Mouse (Mus musculus): ENCODE measurements around the gene Rasgrf2. TPM values are rescaled to one million over a fixed set of nuclear protein-coding genes. Genes with fewer than 3 reads are reported as not detected.

Gene Rasgrf2
- polyA plus RNA-seq, 1 experiment from 2014 or later: 1.4 TPM

- Histone ChIP-seq H3K27me3 (no peaks in the 10 kb centered on the region), H3K4me3 (no peak overlapping the region), H3K9ac (no peak overlapping the region), H3K27ac (replicated peaks) (no peak overlapping the region), H3K36me3 (no peaks in the 10 kb centered on the region), H3K9me3 (no peaks in the 10 kb centered on the region), H3K4me1 (replicated peaks) (no peaks in the 10 kb centered on the region), H3K4me2 (no peak overlapping the region)
- no peak for ATAC-seq (ENCODE audit: low read depth)
- WGBS: 79% methylated on average over 4 of the region's 4 CpGs
Measured at GRCm38 (mm10) chr13:91928605-91929389, 202.7 kb downstream of the Rasgrf2 start.

- peaks cover 4% of the 10 kb centered on the region; the same call in 1 of the 2 replicates for H3K4me1 ChIP-seq (replicated peaks)
- no peak overlapping the region for H3K4me3 ChIP-seq
- no peaks in the 10 kb centered on the region for H3K27me3 ChIP-seq
- H3K9me3 ChIP-seq: no peaks in the 10 kb centered on the region
- H3K27ac ChIP-seq (replicated peaks): no peak overlapping the region
- H3K4me2 ChIP-seq: no peak overlapping the region
- no peak overlapping the region for H3K9ac ChIP-seq
- 81% methylated on average over 3 of the region's 3 CpGs for WGBS
- ATAC-seq (ENCODE audit: low read depth): no peak
- no peaks in the 10 kb centered on the region for H3K36me3 ChIP-seq
Measured at GRCm38 (mm10) chr13:91921010-91921409, 210.4 kb downstream of the Rasgrf2 start.

- Histone ChIP-seq H3K27ac (replicated peaks) (no peak overlapping the region), H3K4me1 (replicated peaks) (peaks cover 16% of the 10 kb centered on the region), H3K4me2 (no peak overlapping the region), H3K4me3 (no peak overlapping the region), H3K36me3 (no peaks in the 10 kb centered on the region), H3K27me3 (no peaks in the 10 kb centered on the region), H3K9ac (no peak overlapping the region), H3K9me3 (no peaks in the 10 kb centered on the region)
- no peak for ATAC-seq (ENCODE audit: low read depth)
- WGBS: 90% methylated on average over 5 of the region's 5 CpGs
Measured at GRCm38 (mm10) chr13:91918764-91919163, 212.7 kb downstream of the Rasgrf2 start.

- no peak overlapping the region for H3K27ac ChIP-seq (replicated peaks)
- H3K9ac ChIP-seq: no peak overlapping the region
- H3K9me3 ChIP-seq: no peaks in the 10 kb centered on the region
- H3K4me1 ChIP-seq (replicated peaks): peaks cover 16% of the 10 kb centered on the region
- H3K36me3 ChIP-seq: no peaks in the 10 kb centered on the region
- no peak overlapping the region for H3K4me3 ChIP-seq
- no peaks in the 10 kb centered on the region for H3K27me3 ChIP-seq
- no peak for ATAC-seq (ENCODE audit: low read depth)
- no peak overlapping the region for H3K4me2 ChIP-seq
- WGBS: 80% methylated on average over 2 of the region's 2 CpGs
Measured at GRCm38 (mm10) chr13:91917835-91918234, 213.6 kb downstream of the Rasgrf2 start.

- peak; percentile 61; the same call in 1 of the 2 replicates for ATAC-seq (ENCODE audit: low read depth)
- H3K4me2 ChIP-seq: no peak overlapping the region
Measured at GRCm38 (mm10) chr13:91916308-91916707, 215.1 kb downstream of the Rasgrf2 start.

GRCm38 (mm10) chr13:91915582-91916239 lies 215.7 kb downstream of the Rasgrf2 start:
- Histone ChIP-seq H3K4me1 (replicated peaks) (peaks cover 16% of the 10 kb centered on the region), H3K27ac (replicated peaks) (no peak overlapping the region), H3K4me2 (peak overlapping the region; percentile 4; the same call in 1 of the 2 replicates), H3K9me3 (no peaks in the 10 kb centered on the region), H3K27me3 (no peaks in the 10 kb centered on the region), H3K36me3 (no peaks in the 10 kb centered on the region), H3K9ac (no peak overlapping the region), H3K4me3 (no peak overlapping the region)
- ATAC-seq (ENCODE audit: low read depth): peak; percentile 75
- WGBS: 62% methylated on average over 6 of the region's 6 CpGs

More at GRCm38 (mm10) chr13:91916308-91916707, 215.1 kb downstream of the Rasgrf2 start:
- Histone ChIP-seq H3K27ac (replicated peaks) (no peak overlapping the region), H3K36me3 (no peaks in the 10 kb centered on the region), H3K27me3 (no peaks in the 10 kb centered on the region), H3K9me3 (no peaks in the 10 kb centered on the region), H3K9ac (no peak overlapping the region), H3K4me1 (replicated peaks) (peaks cover 16% of the 10 kb centered on the region), H3K4me3 (no peak overlapping the region)
- 78% methylated on average over 5 of the region's 5 CpGs for WGBS

GRCm38 (mm10) chr13:91915192-91915581 lies 216.3 kb downstream of the Rasgrf2 start:
- Histone ChIP-seq H3K4me1 (replicated peaks) (peaks cover 16% of the 10 kb centered on the region), H3K27me3 (no peaks in the 10 kb centered on the region), H3K9me3 (no peaks in the 10 kb centered on the region), H3K4me3 (no peak overlapping the region), H3K27ac (replicated peaks) (no peak overlapping the region), H3K9ac (no peak overlapping the region), H3K4me2 (peak overlapping the region; percentile 4; the same call in 1 of the 2 replicates), H3K36me3 (no peaks in the 10 kb centered on the region)
- WGBS: 9% methylated on average over 4 of the region's 4 CpGs
- ATAC-seq (ENCODE audit: low read depth): no peak

- no peak for ATAC-seq (ENCODE audit: low read depth)
- no peak overlapping the region for H3K4me2 ChIP-seq
- H3K36me3 ChIP-seq: no peaks in the 10 kb centered on the region
- no peaks in the 10 kb centered on the region for H3K9me3 ChIP-seq
- no peak overlapping the region for H3K27ac ChIP-seq (replicated peaks)
- H3K4me1 ChIP-seq (replicated peaks): peaks cover 16% of the 10 kb centered on the region
- no peak overlapping the region for H3K9ac ChIP-seq
- no peaks in the 10 kb centered on the region for H3K27me3 ChIP-seq
- H3K4me3 ChIP-seq: no peak overlapping the region
Measured at GRCm38 (mm10) chr13:91911652-91912051, 219.8 kb downstream of the Rasgrf2 start.

GRCm38 (mm10) chr13:91911211-91911610 lies 220.2 kb downstream of the Rasgrf2 start:
- ATAC-seq (ENCODE audit: low read depth): no peak
- Histone ChIP-seq H3K9me3 (no peaks in the 10 kb centered on the region), H3K9ac (no peak overlapping the region), H3K4me1 (replicated peaks) (peaks cover 14% of the 10 kb centered on the region), H3K36me3 (no peaks in the 10 kb centered on the region), H3K4me3 (no peak overlapping the region), H3K4me2 (no peak overlapping the region), H3K27me3 (no peaks in the 10 kb centered on the region), H3K27ac (replicated peaks) (no peak overlapping the region)

- 41% methylated on average over 10 of the region's 10 CpGs for WGBS
- no peaks in the 10 kb centered on the region for H3K36me3 ChIP-seq
- H3K4me1 ChIP-seq (replicated peaks): no peaks in the 10 kb centered on the region
- no peak overlapping the region for H3K27ac ChIP-seq (replicated peaks)
- H3K9me3 ChIP-seq: no peaks in the 10 kb centered on the region
- no peak overlapping the region for H3K4me3 ChIP-seq
- peak; percentile 90 for ATAC-seq (ENCODE audit: low read depth)
- no peak overlapping the region for H3K9ac ChIP-seq
- H3K27me3 ChIP-seq: no peaks in the 10 kb centered on the region
- no peak overlapping the region for H3K4me2 ChIP-seq
Measured at GRCm38 (mm10) chr13:91908202-91908980, 223.1 kb downstream of the Rasgrf2 start.

- no peak for ATAC-seq (ENCODE audit: low read depth)
- H3K4me3 ChIP-seq: no peak overlapping the region
- no peaks in the 10 kb centered on the region for H3K9me3 ChIP-seq
- H3K4me1 ChIP-seq (replicated peaks): no peaks in the 10 kb centered on the region
- no peak overlapping the region for H3K27ac ChIP-seq (replicated peaks)
- H3K9ac ChIP-seq: no peak overlapping the region
- H3K27me3 ChIP-seq: no peaks in the 10 kb centered on the region
- WGBS: 61% methylated on average over 3 of the region's 3 CpGs
- H3K36me3 ChIP-seq: no peaks in the 10 kb centered on the region
- H3K4me2 ChIP-seq: no peak overlapping the region
Measured at GRCm38 (mm10) chr13:91906338-91906737, 225.1 kb downstream of the Rasgrf2 start.

- 68% methylated on average over 1 of the region's 1 CpGs for WGBS
- peaks cover 6% of the 10 kb centered on the region; the same call in 1 of the 2 replicates for H3K9me3 ChIP-seq
- no peaks in the 10 kb centered on the region for H3K27me3 ChIP-seq
- H3K4me1 ChIP-seq (replicated peaks): no peaks in the 10 kb centered on the region
- no peaks in the 10 kb centered on the region for H3K36me3 ChIP-seq
- no peak overlapping the region for H3K9ac ChIP-seq
- no peak overlapping the region for H3K4me3 ChIP-seq
- no peak for ATAC-seq (ENCODE audit: low read depth)
- H3K4me2 ChIP-seq: no peak overlapping the region
- no peak overlapping the region for H3K27ac ChIP-seq (replicated peaks)
Measured at GRCm38 (mm10) chr13:91896476-91896875, 235.0 kb downstream of the Rasgrf2 start.

Data from neural tube, embryonic 13.5 days (tissue).